Mouse (Mus musculus): ENCODE results near the gene Rorc.
A peak's percentile ranks its signal among the peaks of the same experiment; 100 is the strongest.

Gene Rorc

DNA sequence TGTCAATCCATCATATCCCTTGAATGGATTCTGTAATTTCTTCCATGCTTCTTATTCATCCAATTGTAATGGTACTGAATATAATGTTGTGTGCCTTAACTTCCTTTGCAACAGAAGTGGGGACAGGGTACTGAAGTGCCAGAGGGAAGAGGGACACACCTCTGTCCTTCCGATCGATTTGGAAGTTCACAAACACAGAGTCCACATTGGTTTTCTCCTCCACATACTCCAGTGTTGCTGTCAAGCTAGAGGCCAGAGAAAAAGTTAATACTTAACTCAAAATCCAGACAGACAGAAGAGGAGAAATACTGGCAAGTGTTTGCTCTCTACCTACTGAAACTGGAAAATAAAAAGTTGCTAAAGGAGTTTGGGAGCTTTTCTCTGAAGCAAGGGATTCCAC is 61.7 kb downstream of the Rorc start:
- no peak for DNase-seq

DNA sequence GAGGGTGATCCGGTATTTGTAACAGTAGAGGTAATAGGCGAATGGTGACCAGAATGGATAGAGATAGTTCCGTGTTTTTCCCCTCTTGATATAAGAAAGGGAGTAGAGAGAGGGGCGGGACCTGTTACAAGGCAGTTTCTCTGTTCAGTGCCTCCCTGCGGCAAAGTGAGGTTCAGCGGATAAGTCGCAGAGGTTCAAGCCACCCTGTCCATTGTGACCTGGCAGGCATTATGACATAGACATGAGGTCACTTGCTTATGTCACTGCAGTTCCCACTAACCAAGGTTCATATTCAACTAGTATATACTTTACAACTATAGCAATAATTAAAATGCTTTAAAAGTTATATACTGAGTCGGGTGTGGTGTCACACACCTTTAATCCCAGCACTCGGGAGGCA is 63.8 kb downstream of the Rorc start:
- no peak for DNase-seq

DNA sequence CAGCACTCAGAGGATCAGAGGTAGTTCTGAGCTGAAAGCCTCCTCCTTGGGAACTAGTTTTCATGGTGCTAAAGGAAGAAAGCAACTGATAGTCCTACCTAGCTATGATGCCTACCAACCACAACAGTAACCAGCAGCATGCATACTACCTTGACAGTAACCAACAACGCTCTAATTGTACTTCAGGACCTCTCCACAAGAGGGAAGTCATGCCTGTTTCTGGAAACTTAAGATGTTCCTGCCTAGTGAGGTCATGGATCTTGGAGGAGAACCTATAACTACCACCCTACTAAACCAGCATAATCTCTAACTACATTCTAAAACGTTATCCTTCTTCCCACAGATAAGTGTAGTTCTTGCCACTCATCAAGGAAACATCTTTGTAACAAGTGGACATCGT is 68.6 kb downstream of the Rorc start:
- DNase-seq = no peak

DNA sequence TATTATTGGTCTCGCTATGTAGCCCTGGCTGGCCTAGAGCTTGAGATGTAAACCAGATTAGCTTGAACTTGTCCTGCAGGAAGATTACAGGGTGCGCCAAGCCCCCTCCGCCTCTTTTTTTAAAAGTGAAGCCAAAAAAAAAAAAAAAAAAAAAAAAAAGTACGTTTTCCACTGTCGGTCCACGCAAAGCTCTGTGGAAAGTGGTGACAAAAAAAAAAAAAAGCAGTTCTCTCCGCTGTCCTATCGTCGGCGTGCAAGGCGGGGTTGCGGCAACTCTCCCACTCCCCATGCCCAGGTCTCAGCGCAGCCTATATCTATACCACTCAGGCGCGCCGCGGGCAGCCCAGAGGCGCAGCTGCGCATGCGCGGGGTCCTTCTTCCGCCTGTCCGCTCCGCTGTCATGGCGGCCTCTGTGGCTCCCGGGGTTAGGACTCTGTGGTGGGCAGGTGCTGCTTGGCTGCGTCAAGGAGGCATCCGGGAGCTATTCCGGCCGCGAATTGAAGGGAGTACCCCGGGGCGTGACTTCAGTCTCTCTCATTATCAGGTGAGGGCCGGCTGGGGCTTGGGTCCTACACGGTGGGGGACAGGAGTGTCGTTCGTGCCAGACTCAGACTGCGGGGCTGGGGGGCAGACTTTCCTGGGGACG is 70.5 kb downstream of the Rorc start, which contains the start of gene Mrpl9:
TSS of gene Mrpl9 (plus strand) at position 368 of the 646 bp plus-strand sequence.
- peak; percentile 94 for DNase-seq

DNA sequence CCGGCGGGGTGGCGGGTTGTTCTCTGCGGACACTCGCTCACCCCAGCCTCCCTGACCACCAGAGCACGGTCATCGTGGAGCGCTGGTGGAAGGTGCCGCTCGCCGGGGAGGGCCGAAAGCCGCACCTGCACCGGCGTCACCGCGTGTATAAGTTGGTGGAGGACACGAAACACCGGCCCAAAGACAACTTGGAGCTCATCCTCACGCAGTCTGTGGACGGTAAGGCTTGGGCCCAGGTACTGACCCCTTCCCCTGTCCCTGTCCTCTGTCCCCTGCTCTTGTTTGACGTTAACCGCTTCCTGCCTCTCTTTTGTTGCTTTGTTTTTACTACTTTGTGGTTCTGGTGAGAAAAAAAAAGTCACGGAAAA is 71.0 kb downstream of the Rorc start, which contains the start of gene Oaz3:
TSS of gene Oaz3 (minus strand) at position 319 of the 368 bp plus-strand sequence.
- DNase-seq = no peak
